9 mouse cellular contexts compared by ENCODE assay signal in genomic region chr2:118533969-118534368, GRCm38 (mm10). TPM values are rescaled to one million over a fixed set of nuclear protein-coding genes. Genes with fewer than 3 reads are reported as not detected.
DNase-seq lines count a peak whose midpoint lies in the region; ATAC-seq and TF ChIP-seq lines count a peak whose summit lies in the region.
"Had no signal": no experiment of that assay in that cellular context is flagged by ENCODE, and none has a peak within 500 bp of the region (broad histone marks: within the 10 kb centered on the region; RNA-seq: fewer than 3 reads in every experiment).

No protein-coding gene starts in this region.

- no peak overlapping the region for H3K4me3 ChIP-seq in forebrain, embryonic 10.5 days
- H3K4me3 ChIP-seq in forebrain, embryonic 11.5 days (ENCODE audit: low read depth, low read length) = no peak overlapping the region
- H3K4me3 ChIP-seq in lung, embryonic 14.5 days (ENCODE audit: low read depth, low read length) = no peak overlapping the region

- no peak for DNase-seq in forebrain, embryonic 10.5 days (ENCODE audit: extremely low spot score, low spot score)
- DNase-seq in forebrain, embryonic 11.5 days (ENCODE audit: low spot score) = no peak
- DNase-seq in thymus, postnatal 14 days = peak; percentile 51
- no peak for DNase-seq in thymus, postnatal 4 days
- peak; percentile 53 for DNase-seq in lung, embryonic 14.5 days
- no peak for DNase-seq in right cerebral cortex, postnatal 10 days (ENCODE audit: low spot score in 2 of 2)
- DNase-seq in right cerebral cortex, adult 2 months (ENCODE audit: low spot score in 2 of 2) = no peak
- DNase-seq in testis, postnatal 14 days (ENCODE audit: low spot score) = no peak
- DNase-seq: right cerebral cortex, postnatal 4 days had no signal

- 65% methylated on average over 6 of the region's 6 CpGs for WGBS in forebrain, embryonic 10.5 days
- WGBS in forebrain, embryonic 11.5 days = 64% methylated on average over 6 of the region's 6 CpGs
- 44% methylated on average over 6 of the region's 6 CpGs for WGBS in lung, embryonic 14.5 days

- H3K9ac ChIP-seq in forebrain, embryonic 11.5 days (ENCODE audit: low read length) = no peak overlapping the region
- no peak overlapping the region for H3K9ac ChIP-seq in lung, embryonic 14.5 days

- ATAC-seq in forebrain, embryonic 11.5 days (replicated peaks; ENCODE audit: low FRiP score) = no peak
- no peak for ATAC-seq in lung, embryonic 14.5 days (ENCODE audit: insufficient read depth)

- H3K27me3 ChIP-seq in forebrain, embryonic 10.5 days (ENCODE audit: poor library complexity, severe bottlenecking) = peaks cover 8% of the 10 kb centered on the region; the same call in 1 of the 2 replicates
- H3K27me3 ChIP-seq in forebrain, embryonic 11.5 days (ENCODE audit: control insufficient read depth, insufficient read depth, low read length) = no peaks in the 10 kb centered on the region
- H3K27me3 ChIP-seq in lung, embryonic 14.5 days (ENCODE audit: insufficient read depth, low read length) = no peaks in the 10 kb centered on the region

- H3K4me1 ChIP-seq in forebrain, embryonic 10.5 days = peaks cover 68% of the 10 kb centered on the region
- peaks cover 41% of the 10 kb centered on the region for H3K4me1 ChIP-seq in forebrain, embryonic 11.5 days (replicated peaks; ENCODE audit: control insufficient read depth, insufficient read depth, low read length)
- peaks cover 45% of the 10 kb centered on the region for H3K4me1 ChIP-seq in lung, embryonic 14.5 days (ENCODE audit: insufficient read depth)

- H3K4me2 ChIP-seq in forebrain, embryonic 11.5 days (ENCODE audit: low read depth, low read length, severe bottlenecking) = no peak overlapping the region
- no peak overlapping the region for H3K4me2 ChIP-seq in lung, embryonic 14.5 days

- peaks cover 38% of the 10 kb centered on the region for H3K36me3 ChIP-seq in forebrain, embryonic 10.5 days (replicated peaks)
- no peaks in the 10 kb centered on the region for H3K36me3 ChIP-seq in forebrain, embryonic 11.5 days (ENCODE audit: control insufficient read depth, insufficient read depth, low read length)
- H3K36me3 ChIP-seq in lung, embryonic 14.5 days (ENCODE audit: insufficient read depth) = 0 out of 2 replicates have a peak, but pooled peaks cover 13% of the 10 kb centered on the region

- no peak for TF ChIP-seq CTCF in lung, embryonic 14.5 days (IDR thresholded peaks at IDR 0.05; ENCODE audit: low read depth)

- H3K9me3 ChIP-seq in forebrain, embryonic 10.5 days = no peaks in the 10 kb centered on the region
- H3K9me3 ChIP-seq in forebrain, embryonic 11.5 days (ENCODE audit: control insufficient read depth, low read length) = no peaks in the 10 kb centered on the region
- H3K9me3 ChIP-seq in lung, embryonic 14.5 days (ENCODE audit: low read depth, low read length) = no peaks in the 10 kb centered on the region

- peak overlapping the region; percentile 89 for H3K27ac ChIP-seq in forebrain, embryonic 10.5 days
- no peak overlapping the region for H3K27ac ChIP-seq in forebrain, embryonic 11.5 days (ENCODE audit: low read depth, low read length)
- peak overlapping the region; percentile 75 for H3K27ac ChIP-seq in lung, embryonic 14.5 days (ENCODE audit: low read depth)

RNA-seq across cellular contexts. Expression of gene Bmf, which starts 15.5 kb away (rescaled TPM):
- polyA plus RNA-seq in forebrain, embryonic 10.5 days (2016; fragmentation: Nextera tagmentation; extraction: Ambion mirVana) = 3.8 and 4.5 TPM in 2 replicates
- 2.4 and 6.0 TPM in 2 replicates for polyA plus RNA-seq in forebrain, embryonic 11.5 days (2014; fragmentation: Nextera tagmentation; extraction: Ambion mirVana)
- 5.0 and 7.1 TPM in 2 replicates for polyA plus RNA-seq in lung, embryonic 14.5 days (2014; fragmentation: Nextera tagmentation; extraction: Ambion mirVana)

RNA-seq across cellular contexts. Expression of gene Srp14, which starts 54.5 kb away (rescaled TPM):
- polyA plus RNA-seq in forebrain, embryonic 10.5 days (2016; fragmentation: Nextera tagmentation; extraction: Ambion mirVana) = 238 and 240 TPM in 2 replicates
- 239 and 257 TPM in 2 replicates for polyA plus RNA-seq in forebrain, embryonic 11.5 days (2014; fragmentation: Nextera tagmentation; extraction: Ambion mirVana)
- polyA plus RNA-seq in lung, embryonic 14.5 days (2014; fragmentation: Nextera tagmentation; extraction: Ambion mirVana) = 214 and 218 TPM in 2 replicates

Comparison
In these comparisons a context has a peak if more than half of its experiments do, and no peak if none do; other contexts are left out.
1. DNase-seq: peak in thymus, postnatal 14 days (single experiment) and lung, embryonic 14.5 days (single experiment); none in forebrain, embryonic 10.5 days (single experiment), forebrain, embryonic 11.5 days (single experiment), thymus, postnatal 4 days (single experiment), right cerebral cortex, postnatal 10 days (0 of 2), right cerebral cortex, adult 2 months (0 of 2) and testis, postnatal 14 days (single experiment).